Mouse (Mus musculus) CH12.LX (cell line): ENCODE measurements at regions not wholly inside any gene's neighbourhood (a gene's known extent, or its start where the extent isn't known, plus 50 kb on each side); places are given as distances from the start of the nearest gene placed in this dataset.

Experiments used
- CTCF ChIP-seq, 2 experiments: IDR thresholded peaks in 1 of 2; conservative IDR thresholded peaks in 1 of 2; 2 replicates each; pipeline ENCODE4 v1.5.1; 2011 to 2012; ENCODE audit warnings: low read depth in 2 of 2, low read length in 2 of 2, improper control_type of control experiment in 1 of 2, inconsistent platforms in 1 of 2, mild to moderate bottlenecking in 1 of 2, moderate library complexity in 1 of 2
- EP300 ChIP-seq: IDR thresholded peaks from 2 replicates; pipeline ENCODE4 v1.6.1; 2011; ENCODE audit warnings: low read length, improper control_type of control experiment
- MEF2A ChIP-seq: IDR thresholded peaks from 2 replicates; pipeline ENCODE4 v1.6.1; 2014; ENCODE audit warnings: low read depth, mild to moderate bottlenecking, inconsistent platforms, low read length, improper control_type of control experiment, borderline replicate concordance
- MYC ChIP-seq: IDR thresholded peaks from 2 replicates; pipeline ENCODE4 v1.6.1; 2011; ENCODE audit warnings: low read depth, mild to moderate bottlenecking, improper control_type of control experiment, low read length
- POLR2A ChIP-seq: IDR thresholded peaks from 2 replicates; pipeline ENCODE4 v1.6.1; 2011; ENCODE audit warnings: low read depth, mild to moderate bottlenecking, improper control_type of control experiment, low read length
- RCOR1 ChIP-seq: conservative IDR thresholded peaks from 2 replicates; pipeline ENCODE4 v1.6.1; 2012; ENCODE audit warnings: low read depth, mild to moderate bottlenecking, inconsistent platforms, low read length, improper control_type of control experiment
- TBP ChIP-seq: conservative IDR thresholded peaks from 2 replicates; pipeline ENCODE4 v1.6.1; 2011; ENCODE audit warnings: low read depth, low read length, improper control_type of control experiment
- ZC3H11A ChIP-seq: IDR thresholded peaks from 2 replicates; pipeline ENCODE4 v1.6.1; 2012; ENCODE audit warnings: low read depth, mild to moderate bottlenecking, inconsistent platforms, low read length, improper control_type of control experiment
- ZKSCAN1 ChIP-seq: IDR thresholded peaks from 2 replicates; pipeline ENCODE4 v1.6.1; 2012; ENCODE audit warnings: low read depth, inconsistent platforms, low read length, improper control_type of control experiment, borderline replicate concordance

DNA sequence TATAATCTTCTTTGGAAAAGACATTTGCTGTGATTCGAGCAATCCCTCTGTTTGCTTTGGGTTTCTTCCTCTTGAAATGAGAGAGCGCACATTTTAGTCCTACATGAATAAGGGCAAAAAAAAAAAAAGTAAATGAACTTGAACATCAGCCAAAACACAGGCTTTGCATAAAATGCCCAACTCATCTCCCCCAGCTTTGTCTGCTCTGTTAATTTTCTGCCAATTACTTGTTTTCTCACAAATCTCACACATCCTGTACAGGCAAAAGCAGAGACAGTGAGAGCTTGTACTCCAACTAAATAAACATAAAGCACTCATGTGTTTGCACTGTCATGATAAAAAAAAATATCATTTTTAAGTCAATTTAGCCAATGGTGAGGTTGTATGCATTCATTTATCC is 121.4 kb upstream of the Trpm3 start:
- TF ChIP-seq CTCF (conservative IDR thresholded peaks at IDR 0.05 in 1 of 2, IDR thresholded peaks at IDR 0.05 in 1 of 2; ENCODE audit: low read depth in 2 of 2, low read length in 2 of 2) = no peak
- TF ChIP-seq MEF2A = no peak
- no peak for TF ChIP-seq ZKSCAN1
- no peak for TF ChIP-seq TBP
- no peak for TF ChIP-seq POLR2A
- no peak for TF ChIP-seq MYC
- no peak for TF ChIP-seq ZC3H11A
- no peak for TF ChIP-seq RCOR1
- no peak for TF ChIP-seq EP300
